Mouse (Mus musculus) CH12.LX (cell line): ENCODE measurements around the gene Myl9.
"Not testable (repeated sequence)": the region's sequence is repeated elsewhere in the genome, so short reads cannot be mapped to it uniquely, and the experiment has no call there.

Experiments
- BHLHE40 ChIP-seq: IDR thresholded peaks from 2 replicates; pipeline ENCODE4 v1.6.1; 2011; ENCODE audit warnings: mild to moderate bottlenecking, low read depth, low read length, improper control_type of control experiment
- CTCF ChIP-seq, 2 experiments: IDR thresholded peaks in 1 of 2; conservative IDR thresholded peaks in 1 of 2; 2 replicates each; pipeline ENCODE4 v1.5.1; 2011 to 2012; ENCODE audit warnings: low read depth in 2 of 2, low read length in 2 of 2, improper control_type of control experiment in 1 of 2, inconsistent platforms in 1 of 2, mild to moderate bottlenecking in 1 of 2, moderate library complexity in 1 of 2
- E2F4 ChIP-seq: IDR thresholded peaks from 2 replicates; pipeline ENCODE4 v1.6.1; 2011; ENCODE audit warnings: low read depth, low read length, improper control_type of control experiment; ENCODE audit not compliant: insufficient replicate concordance
- ELF1 ChIP-seq: IDR thresholded peaks from 2 replicates; pipeline ENCODE4 v1.6.1; 2014; ENCODE audit warnings: low read depth, mild to moderate bottlenecking, inconsistent platforms, low read length, improper control_type of control experiment
- HCFC1 ChIP-seq: IDR thresholded peaks from 2 replicates; pipeline ENCODE4 v1.6.1; 2012; ENCODE audit warnings: low read depth, mild to moderate bottlenecking, inconsistent platforms, low read length, improper control_type of control experiment
- POLR2A ChIP-seq: IDR thresholded peaks from 2 replicates; pipeline ENCODE4 v1.6.1; 2011; ENCODE audit warnings: low read depth, mild to moderate bottlenecking, improper control_type of control experiment, low read length

- not testable (repeated sequence) for TF ChIP-seq POLR2A; BHLHE40; E2F4; CTCF (conservative IDR thresholded peaks at IDR 0.05 in 1 of 2, IDR thresholded peaks at IDR 0.05 in 1 of 2; ENCODE audit: low read depth in 2 of 2, low read length in 2 of 2); ELF1; HCFC1
Observed at GRCm38 (mm10) chr2:156786369-156786768, 11.1 kb downstream of the Myl9 start.
